Mouse (Mus musculus) urinary bladder, postnatal 36 days (tissue): ENCODE measurements around the gene Rps3.

Experiments used
- DNase-seq, 2 experiments: peaks; one replicate each; pipeline ENCODE4 v3.0.0; 2022; ENCODE audit warnings: low spot score in 2 of 2, mixed read lengths in 1 of 2

Gene Rps3

DNA sequence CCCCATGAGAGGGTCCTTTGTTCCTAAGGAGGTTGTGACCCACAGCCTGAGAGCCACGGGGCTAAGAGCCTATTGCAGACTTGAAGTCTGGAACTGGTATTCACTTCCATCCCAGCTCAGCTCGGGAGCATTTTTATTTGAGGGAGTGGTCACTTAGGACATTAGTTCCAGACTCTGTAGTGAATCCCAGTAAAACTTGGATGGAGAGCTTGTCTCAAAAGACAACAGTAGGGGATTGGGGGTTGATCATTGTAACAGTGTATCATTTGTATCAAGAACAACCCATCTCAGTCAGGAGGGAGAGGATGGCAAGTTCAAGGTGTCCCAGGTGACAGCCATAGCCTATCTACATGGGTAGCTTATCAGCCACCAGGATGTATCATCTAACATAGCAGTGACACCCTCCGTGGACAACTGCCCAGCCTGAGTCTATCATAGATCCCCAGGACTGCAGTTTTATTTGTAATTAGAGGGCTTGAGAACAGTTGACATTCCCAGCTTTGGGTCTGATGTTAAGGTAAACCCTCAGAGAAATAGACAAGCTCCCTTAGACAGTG, 6.9 kb downstream of the Rps3 start:
- DNase-seq: no peak

DNA sequence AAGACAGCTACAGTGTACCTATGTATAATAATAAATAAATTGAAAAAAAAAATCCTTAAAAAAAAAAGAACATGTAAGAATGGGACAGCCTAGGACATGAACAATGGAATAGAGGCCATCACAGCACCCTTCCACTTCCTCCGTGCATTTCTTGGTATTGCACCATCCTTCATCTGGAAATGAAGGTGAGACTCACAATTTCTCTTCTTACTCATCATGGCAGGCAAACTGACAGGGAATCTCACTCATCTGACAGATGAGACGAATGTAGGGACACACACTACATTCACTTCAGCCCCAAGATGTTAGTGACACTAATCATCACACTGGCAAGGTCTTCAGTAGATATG, 8.0 kb downstream of the Rps3 start:
- DNase-seq: no peak

DNA sequence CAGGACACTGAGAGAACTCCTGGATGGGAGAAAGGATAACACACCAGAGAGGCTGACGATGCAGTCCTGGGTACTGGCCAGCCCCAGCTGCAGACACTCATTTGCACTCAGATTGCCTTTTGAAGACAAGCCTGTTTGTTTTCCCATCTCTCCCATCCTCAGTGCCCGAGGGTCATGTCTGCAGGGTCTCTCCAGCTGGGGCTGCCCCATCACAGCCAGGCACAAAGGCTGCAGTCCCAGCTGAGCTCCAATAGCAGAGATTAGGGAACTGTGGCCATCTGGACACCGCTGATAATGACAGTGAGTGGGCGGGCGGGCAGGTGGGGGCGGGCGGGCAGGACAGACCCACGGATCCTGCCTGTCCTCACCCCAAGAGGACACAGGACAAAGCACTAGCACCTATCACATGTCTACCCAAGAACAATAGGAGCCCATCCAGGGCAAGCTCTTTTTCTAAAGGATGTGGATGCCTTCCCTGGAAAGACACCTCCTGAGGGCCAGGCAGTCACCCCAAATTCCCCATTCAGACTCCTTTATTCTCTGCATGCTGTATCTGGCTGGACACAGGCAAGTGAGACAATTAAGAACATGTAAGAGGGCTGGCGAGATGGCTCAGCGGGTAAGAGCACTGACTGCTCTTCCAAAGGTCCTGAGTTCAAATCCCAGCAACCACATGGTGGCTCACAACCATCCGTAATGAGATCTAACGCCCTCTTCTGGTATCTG, 8.5 kb downstream of the Rps3 start:
- no peak for DNase-seq

DNA sequence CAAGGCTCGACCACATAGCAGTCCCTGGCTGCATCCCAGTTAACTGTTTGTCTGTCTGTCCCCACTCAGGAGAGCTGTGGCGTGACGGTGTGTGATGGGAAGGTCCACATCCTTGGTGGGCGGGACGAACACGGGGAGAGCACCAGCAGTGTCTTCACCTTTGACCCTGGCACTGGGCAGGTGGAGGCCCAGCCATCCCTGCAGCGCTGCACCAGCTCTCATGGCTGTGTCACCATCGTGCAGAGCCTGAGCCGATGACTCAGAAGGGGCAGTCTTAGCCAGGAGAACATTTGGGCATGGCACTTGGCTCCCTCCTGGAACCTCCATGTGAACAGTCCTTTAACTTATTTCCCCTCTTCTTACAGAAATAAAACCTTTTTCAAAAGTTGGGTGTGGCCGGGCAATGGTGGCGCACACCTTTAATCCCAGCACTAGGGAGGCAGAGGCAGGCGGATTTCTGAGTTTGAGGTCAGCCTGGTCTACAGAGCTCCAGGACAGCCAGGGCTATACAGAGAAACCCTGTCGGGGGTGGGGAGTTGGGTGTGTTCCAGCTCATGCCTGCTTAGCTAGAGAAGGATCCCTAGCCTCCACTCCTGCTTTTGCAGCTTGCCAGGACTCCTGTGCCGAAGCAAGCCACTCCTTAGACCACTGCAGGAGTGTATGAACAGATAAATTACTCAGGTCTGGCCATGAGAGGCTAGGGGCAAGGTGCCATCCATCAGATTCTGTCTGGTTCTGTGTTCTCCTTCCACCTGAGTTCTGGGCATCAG, 9.7 kb downstream of the Rps3 start:
- DNase-seq: no peak

DNA sequence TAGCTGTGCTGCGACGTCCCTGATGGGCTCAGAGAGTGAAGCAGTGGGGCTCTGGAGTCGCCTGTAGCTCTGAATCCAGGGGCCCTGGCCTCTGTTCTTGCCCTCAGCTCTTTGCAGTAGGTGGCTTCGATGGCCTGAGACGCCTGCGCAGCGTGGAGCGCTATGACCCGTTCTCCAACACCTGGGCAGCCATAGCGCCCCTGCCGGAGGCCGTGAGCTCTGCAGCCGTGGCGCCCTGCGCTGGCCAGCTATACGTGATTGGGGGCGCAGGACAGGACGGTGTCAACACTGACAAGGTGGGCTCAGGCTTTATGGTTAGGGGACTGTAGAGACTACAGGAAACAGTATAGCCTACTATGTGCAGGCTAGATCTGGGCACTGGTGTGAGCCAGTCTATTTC, 12.0 kb downstream of the Rps3 start:
- DNase-seq: no peak

DNA sequence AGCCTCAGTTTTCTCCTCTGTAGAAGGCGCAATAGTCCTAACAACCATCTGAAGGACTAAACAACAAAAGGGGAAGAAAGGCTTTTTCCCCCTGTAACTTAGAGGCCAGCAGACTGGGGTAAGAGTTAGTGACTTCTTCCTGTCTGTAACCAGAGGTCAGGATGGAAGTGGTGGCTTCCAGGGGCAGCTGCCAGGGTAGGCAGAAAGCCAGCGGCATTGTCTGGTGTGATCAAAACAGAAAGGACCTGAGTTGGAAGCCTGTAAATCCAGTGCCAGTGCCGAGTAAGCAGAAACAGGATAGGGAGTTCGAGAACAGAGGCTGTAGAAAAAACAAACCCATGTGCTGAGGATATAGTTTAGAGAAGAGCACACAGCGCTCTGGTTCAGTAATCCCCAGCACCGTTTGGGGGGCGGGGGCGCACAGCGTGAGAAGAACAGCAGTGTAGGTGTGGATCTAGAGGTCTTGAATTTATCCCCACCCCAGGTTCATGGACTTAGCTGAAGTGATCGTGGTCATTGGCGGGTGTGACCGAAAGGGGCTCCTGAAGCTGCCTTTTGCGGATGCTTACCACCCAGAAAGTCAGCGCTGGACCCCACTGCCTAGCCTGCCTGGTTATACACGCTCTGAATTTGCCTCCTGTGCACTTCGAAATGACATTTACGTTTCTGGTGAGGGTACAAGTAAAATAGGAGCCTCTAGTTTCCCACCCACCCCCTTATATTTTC, 13.7 kb downstream of the Rps3 start:
- no peak for DNase-seq

DNA sequence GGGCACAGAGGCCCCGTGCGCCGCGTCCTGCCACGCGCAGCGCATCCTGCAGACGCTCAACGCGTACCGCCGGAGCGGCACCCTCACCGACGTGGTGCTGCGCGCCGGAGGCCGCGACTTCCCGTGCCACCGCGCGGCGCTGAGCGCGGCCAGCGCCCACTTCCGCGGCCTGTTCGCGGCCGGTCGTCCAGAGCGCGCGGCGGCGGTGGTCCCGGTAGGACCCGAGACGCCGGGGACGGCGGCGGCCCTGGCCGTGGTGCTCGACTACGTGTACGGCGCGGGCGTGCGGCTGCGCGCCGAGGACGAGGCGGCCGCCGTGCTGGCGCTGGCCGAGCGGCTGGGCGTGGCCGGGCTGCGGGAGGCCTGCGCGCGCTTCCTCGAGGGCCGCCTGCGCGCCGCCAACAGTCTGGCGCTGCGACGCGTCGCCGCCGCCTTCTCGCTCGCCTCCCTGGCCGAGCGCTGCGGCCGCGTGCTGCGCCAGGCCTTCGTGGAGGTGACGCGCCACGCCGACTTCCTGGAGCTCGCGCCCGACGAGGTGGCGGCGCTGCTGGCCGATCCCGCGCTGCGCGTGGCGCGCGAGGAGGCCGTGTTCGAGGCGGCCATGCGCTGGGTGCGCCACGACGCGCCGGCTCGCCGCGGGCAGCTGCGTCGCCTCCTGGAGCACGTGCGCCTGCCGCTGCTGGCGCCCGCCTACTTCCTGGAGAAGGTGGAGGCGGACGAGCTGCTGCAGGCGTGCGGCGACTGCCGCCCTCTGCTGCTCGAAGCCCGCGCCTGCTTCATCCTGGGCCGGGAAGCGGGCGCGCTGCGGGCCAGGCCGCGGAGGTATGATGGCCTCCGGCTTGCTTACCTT, 15.0 kb downstream of the Rps3 start:
- DNase-seq: peak; percentile 56 to 71

DNA sequence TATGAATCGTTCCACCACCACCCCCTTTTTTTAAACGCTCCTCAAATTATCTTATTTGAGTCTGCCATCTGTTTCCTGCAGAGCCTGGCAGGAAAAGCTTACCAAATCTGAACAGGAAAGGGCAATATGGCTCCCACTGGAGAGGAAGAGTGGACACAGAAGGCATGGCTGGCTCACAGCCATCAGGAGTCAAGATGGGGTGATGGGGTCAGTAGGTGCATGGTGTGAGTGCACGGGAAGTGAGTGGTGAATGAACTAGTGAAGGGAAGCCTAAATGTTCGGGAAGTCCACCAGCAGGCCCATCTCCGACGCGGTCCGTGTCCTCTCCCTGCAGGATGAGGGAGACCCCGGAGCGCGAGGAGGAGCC, 15.6 kb downstream of the Rps3 start:
- DNase-seq: peak in 1 of 2 experiments; percentile 32

DNA sequence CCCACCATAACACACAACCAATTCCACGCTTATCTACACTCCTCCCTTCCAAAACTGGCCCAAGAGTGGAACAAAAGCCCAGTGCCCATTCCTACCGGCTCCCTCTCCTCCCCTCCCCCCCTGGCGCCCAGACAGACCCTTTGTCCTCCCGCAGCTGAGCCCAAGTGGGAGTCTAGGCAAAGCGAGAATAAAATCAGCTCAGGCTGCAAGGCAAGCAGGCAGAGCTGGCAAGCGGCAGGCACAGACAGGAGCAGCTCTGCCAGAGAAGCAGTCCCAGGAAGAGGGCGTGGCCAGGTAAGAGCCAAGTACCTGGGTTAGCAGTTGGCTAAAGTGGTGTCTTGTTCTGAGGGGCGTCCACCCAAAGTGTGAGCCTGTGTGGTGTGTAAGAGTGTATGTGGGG, 17.7 kb downstream of the Rps3 start, which contains the start of gene Klhl35:
TSS of gene Klhl35 (plus strand) at position 194 of the 400 bp plus-strand sequence.
- peak in 1 of 2 experiments; percentile 22 for DNase-seq

DNA sequence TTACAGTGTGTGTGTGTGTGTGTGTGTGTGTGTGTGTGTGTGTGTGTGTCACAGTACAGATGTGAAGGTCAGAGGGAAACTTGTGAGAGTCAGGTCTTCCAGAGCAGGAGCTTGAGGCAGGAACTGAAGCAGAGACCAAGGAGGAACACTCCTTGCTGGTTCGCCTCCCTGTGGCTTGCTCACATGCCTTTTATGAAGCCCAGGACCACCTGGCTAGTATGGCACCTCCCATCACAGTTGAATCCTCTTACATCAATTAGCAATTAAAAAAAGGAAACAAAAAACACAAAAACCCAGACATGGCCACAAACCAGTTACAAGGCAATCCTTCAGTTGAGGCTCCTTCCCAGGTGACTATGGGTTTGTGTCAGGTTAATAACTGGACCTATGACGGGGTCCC, 20.4 kb downstream of the Rps3 start:
- DNase-seq: no peak

DNA sequence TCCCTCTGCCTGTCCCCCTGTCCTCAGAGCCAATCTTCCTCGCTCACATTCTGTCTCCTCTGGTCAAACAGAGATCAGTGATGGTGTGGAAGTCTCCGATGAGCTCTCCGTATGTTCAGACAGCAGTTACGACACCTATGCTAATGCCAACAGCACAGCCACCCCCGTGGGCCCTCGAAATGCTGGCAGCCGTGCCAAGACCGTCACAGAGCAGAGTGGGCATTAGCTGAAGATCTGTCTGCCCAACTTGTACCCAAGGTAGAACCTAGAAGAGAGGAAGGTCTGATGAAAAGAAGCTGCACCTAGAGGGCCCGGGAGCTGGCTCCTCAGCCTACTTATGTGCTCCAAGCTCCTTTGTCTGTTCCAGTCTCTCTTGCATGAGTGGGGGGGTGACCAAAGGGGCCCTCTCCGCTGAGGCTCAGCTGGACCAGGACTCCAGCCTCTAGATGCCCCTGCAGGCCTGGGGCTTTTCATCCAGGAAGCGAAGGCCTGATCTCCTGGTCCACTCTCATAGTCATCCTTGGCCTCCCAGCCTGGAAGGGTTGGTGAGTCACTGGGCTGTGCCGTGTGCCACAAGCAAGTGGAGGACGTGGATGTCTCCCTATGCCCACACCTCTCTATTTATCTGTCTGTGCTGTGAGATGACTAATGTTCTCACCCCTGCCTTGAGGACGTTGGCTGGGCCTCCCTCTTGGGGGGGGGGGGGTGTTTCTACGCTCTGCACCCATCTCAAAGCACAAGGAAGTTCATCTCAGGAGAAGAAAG, 23.5 kb downstream of the Rps3 start:
- no peak for DNase-seq

DNA sequence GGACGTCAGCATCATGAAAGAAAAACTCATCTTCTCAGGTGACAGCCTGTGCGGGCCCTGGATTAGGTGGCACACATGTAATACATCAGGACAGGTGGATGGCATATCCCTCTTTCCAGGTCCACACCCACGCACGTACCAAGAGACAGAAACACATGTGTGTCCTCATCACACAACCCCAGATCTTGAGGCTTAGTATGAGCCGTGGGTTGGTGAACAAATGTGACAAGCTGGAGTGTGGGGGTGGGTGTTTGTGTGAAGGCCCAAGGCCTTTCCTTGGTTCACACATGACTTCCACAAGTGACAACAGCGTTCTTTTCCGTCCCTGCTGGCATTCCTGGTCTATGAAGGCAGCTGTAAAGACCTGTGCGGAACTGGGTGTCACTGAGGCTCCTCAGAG, 24.7 kb downstream of the Rps3 start:
- DNase-seq: no peak

DNA sequence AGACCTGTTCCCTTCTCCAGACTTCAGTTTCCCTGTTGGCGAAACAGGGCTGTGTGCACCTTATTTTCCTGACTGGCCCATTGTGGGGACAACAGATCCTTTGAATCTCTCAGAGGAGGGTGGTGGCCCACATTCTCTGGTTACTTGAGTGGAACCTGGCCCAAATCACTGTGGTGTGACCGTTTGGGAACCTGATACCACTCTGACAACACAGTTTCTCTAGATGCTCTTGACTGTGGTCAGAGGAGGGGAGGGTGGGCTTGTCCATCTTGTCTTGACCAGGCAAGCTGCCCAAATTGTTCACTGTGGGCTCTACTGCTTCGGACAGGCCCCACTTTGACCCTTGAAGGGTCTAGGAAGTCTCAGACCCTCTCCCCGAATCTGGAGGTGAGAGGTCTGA, 29.5 kb downstream of the Rps3 start:
- no peak for DNase-seq

DNA sequence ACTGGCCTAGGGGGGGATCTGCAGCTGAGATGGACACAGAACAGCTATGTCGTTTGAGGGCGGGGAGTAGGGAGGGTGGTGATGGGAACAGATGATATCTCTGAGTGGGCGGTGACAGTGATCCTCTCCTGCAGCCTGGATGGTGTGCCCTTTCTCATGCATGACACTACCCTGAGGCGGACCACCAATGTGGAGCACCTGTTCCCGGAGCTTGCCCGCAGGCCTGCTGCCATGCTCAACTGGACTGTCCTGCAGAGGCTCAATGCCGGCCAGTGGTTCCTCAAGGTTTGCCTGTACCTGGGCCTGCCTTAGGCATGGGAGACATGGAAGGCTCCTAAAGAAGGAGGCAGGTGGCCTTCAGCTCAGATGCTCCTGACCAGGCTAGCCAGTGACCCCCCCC, 30.7 kb downstream of the Rps3 start:
- DNase-seq: no peak

DNA sequence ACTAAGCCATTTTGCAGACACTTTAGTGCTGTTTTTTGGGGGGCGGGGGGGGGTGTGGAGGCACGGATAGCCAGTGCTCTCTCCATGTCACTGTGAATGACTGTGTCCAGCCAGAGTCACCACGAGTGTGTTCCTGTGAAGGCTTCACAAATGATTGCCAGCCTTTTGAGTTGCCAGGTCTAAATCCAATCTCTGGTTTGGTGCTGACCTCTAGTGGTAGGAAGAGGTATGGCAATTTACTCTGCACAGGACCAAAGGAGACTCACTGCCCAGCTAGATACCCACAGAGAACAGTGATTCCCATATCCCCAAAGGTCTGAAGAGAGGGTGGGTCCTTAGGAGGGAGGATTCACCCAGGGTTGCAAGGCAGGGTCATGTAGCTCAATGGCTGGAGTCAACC, 32.8 kb downstream of the Rps3 start:
- peak; percentile 55 to 61 for DNase-seq

DNA sequence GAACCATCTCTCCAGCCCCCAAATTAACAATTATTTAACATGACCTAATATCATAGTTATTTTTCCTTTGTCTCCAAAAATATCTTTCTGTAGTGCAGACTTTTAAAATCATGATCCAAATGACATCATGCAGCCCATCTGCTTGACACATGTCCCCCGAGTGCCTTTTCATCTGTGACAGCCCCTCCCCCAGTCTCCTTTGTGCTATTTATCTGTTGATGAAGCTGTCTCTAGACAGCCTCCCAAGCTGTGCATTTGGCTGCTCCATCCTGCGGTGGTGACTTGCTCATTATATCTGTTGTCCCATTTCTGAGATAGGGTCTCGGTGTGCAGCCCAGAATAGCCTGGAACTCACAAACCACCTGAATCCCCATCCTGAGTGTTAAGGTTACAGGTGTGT, 33.8 kb downstream of the Rps3 start:
- no peak for DNase-seq

DNA sequence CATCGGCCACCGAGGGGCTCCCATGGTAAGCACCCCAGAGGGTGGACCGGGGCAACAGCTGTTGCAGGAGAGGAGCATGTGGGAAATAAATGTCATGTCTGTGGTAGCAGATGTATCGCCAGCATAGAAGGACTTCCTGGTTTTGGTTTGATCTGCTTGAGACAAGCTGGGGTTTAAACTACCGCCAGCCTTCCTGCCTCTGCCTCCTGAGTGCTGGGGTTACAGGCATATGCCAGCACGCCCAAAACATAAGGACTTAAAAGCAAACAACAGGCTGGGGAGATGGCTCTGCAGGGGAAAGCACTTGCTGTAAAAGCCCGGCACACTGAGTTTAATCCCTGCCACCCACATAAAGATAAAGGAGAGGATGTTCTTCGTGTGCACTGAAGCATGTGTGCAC, 34.5 kb downstream of the Rps3 start:
- DNase-seq: no peak

DNA sequence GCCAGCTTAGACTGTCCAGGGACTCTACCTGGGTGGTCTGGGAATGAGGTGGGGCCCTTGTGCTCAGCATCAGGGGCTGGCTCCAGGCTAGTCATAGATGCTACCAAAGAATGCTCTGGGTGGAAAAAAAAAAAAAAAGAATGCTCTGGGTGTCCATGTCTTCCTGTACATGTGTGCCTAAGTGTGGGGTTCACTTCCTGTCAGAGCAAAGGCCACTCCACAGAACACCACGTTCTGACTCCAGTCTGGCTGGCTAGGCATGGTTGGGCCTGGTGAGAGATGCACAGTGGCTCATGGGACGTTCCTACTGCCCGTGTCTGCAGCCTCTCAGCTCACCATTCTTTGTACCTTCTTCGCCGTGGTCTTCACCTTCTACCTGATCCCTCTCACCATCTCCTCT, 34.9 kb downstream of the Rps3 start:
- no peak for DNase-seq

DNA sequence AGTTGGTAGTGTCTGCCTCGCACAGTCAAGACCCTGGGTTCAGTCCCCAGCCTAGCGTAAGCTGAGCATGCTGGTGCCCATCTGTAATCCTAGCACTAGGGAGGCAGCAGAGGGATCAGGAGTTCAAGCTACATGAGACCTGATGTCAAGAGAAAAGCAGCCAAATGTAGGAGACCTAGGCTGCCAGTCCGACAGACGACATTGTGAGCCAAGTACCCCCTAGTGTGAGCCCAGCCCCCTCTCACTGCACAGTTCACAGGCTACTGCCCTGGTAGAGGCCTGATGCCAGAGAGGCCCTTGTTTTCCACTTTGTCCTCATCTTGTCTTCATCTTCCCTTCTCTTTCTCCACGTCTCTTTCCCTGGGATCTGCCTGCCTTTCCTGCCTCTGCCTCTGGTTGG, 36.2 kb downstream of the Rps3 start:
- no peak for DNase-seq

DNA sequence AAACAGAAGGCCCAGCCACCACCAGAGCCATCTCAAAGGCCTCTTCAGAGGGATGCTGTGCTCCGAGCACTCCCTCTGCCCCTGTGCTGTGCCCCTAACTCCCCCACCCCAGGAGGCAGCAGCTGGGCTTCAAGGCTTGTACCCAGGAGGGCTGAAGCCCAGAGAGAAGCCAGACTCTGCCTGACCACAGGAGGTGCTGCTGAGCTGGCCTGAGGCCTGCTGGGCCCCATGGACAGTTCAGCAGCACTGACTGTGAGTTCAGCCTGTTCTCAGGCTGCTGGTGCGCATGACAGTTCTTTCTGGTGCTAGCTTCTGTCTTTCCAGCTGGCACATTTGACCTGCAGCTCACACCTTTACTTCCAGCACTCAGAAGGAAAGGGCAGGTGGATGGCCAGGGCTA, 37.7 kb downstream of the Rps3 start:
- DNase-seq: no peak

DNA sequence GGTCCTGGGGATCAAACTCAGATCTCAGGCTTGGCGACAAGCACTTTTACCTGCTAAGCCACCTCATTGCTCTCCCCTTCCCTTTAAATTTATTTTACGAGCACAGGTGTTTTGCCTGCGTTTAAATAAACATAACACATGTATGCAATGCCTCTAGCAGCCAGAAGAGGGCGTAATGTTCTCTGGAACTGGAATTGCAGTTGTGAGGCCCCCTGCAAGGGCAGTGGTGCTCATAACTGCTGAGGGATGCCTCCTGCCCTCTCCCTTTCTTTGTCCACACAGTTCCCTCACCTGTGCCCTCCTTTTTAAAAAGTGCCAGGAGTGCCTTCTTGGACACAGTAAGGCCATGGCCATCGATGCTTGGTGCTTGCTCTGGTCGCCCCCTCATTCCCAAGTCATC, 39.5 kb downstream of the Rps3 start:
- DNase-seq: no peak
